Mouse (Mus musculus) stomach, postnatal 0 days (tissue): ENCODE measurements around the gene Mkln1.

Experiments used
- CTCF ChIP-seq: IDR thresholded peaks from 2 replicates; pipeline ENCODE4 v1.5.1; 2016; ENCODE audit warnings: antibody characterized with exemption, low read depth, mild to moderate bottlenecking, moderate library complexity
- EP300 ChIP-seq: optimal IDR thresholded peaks from 2 replicates; pipeline ENCODE3; 2016; ENCODE audit warnings: antibody characterized with exemption

DNA sequence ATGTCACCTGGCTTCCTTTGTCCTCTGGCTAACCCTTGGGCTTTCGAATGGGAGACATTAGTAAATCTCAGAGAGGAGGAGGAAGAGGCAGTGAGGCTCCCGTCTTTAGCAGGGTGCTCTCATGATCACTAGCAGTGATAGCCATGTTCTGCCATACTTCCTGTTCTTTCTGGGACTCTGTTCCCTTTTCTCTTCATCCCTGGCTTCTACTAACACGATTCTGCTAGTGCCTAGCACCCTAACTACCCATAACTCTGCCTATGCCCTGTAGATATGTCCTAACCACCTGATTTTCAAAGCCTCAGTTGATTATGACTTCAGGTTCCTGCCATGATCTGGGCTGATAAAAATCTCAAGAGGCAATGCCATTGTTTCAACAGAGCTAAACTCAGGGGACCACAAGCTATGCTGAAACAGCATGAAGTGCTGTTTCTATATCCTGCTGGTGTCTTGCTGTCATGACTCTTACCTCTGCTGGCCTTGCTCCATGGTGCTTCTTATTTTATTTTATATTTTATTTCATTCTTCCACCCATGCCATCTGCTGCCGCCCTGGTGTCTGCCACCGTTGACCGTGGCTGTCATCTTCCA lies 25.4 kb upstream of the Mkln1 start:
- no peak for TF ChIP-seq CTCF
- no peak for TF ChIP-seq EP300
